Mouse (Mus musculus) layer of hippocampus, postnatal 14 days (tissue): ENCODE results near the gene 4933416C03Rik. TPM values are rescaled to one million over a fixed set of nuclear protein-coding genes. Genes with fewer than 3 reads are reported as not detected.

Experiments
- DNase-seq, 2 experiments: peaks; one replicate each; pipeline ENCODE4 v3.0.0; 2021 to 2022; ENCODE audit warnings: low spot score in 2 of 2, mixed read lengths in 1 of 2
- total RNA-seq, 2 experiments: library from RNA; stranded (reverse); gene quantifications; 2 replicates each; pipeline ENCODE4 v1.2.3; 2021

Gene 4933416C03Rik
- total RNA-seq, 2 experiments from 2014 or later, result not detected

DNA sequence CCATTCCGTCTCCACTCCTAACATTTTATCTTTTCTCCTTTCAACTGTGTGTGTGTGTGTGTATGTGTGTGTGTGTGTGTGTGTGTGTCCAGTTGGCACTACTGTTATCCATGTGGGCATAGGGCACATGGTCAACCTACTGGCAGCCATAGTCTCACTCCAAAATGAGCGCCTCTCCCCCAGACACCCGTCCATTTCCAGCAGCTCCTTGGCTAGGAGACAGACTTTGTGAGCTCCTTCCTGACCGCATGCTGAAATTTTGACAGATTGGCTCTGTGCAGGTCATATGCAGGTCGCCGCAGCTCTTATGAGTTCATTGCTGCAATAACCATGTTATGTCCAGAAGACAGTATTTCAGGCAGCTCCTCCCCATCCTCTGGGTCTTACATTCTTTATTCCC, 32.9 kb downstream of the 4933416C03Rik start:
- DNase-seq, result no peak

DNA sequence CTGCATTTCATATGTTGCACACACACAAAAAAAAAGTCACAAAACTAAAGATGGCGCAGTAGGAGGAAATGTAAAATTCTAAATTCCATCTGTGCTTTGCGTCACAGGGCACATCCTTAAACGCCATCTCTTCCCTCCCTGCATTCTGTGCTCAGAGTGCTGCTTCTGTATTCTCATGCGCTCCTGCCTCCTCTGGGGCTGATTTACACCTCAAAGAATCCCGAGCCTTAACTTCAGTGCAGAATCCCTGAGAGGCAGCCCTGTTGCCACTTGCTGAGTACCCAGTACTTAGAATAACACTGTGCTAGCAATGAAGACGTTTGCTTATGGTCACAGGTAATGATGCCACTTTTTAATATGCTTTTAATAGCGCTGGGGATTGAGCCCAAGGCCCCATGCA, 34.3 kb downstream of the 4933416C03Rik start:
- no peak for DNase-seq

- DNase-seq, result no peak
Observed at GRCm38 (mm10) chr10:116078636-116079035, 35.1 kb downstream of the 4933416C03Rik start.

DNA sequence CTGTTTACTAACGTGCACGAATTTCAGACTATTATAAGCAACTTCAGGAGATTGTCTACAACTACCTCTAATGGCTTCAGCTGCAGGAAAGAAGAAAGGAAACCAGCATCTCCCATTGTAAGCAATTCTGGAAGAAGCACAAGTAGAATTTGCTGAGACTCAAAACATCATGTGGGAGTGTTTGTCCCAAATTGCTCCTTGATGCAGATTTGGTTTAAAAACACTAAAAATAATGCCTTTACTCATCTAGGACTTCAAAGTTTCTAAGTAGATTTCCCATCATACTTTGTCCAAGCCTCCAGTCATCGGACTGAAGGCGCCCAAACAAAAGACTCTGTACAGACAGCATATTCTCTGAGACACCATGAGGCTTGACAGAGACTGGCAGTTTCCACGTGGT, 37.8 kb downstream of the 4933416C03Rik start:
- no peak for DNase-seq

Other genes starting within 250 kb of the 4933416C03Rik start
- 10 to 100 TPM; 22.2 to 23.2 TPM for gene Ptprr, start 95.7 kb downstream of the 4933416C03Rik start, total RNA-seq
- gene Ptprb, start 161.6 kb upstream of the 4933416C03Rik start, total RNA-seq, result 10 to 100 TPM; 25.6 to 26.0 TPM